Mouse (Mus musculus) liver, embryonic 14.5 days (tissue): ENCODE results near the gene Rgs9.

Source experiments
- CTCF ChIP-seq: IDR thresholded peaks from 2 replicates; pipeline ENCODE4 v1.5.1; 2016; ENCODE audit warnings: antibody characterized with exemption, low read depth, control low read depth
- EP300 ChIP-seq: IDR thresholded peaks from 2 replicates; pipeline ENCODE4 v1.6.1; 2016; ENCODE audit warnings: antibody characterized with exemption, low read depth

GRCm38 (mm10) chr11:109332722-109333121, 34.8 kb upstream of the Rgs9 start:
- TF ChIP-seq EP300 (no peak), CTCF (no peak)
